Mouse (Mus musculus): Measurements from ENCODE around the gene Psmb8. TPM values are rescaled to one million over a fixed set of nuclear protein-coding genes. Genes with fewer than 3 reads are reported as not detected.
A peak's percentile ranks its signal among the peaks of the same experiment; 100 is the strongest.
"Not testable (repeated sequence)": the region's sequence is repeated elsewhere in the genome, so short reads cannot be mapped to it uniquely, and the experiment has no call there.

The Psmb8 gene
- polyA plus RNA-seq, 1 experiment from 2014 or later = 1.5 TPM

- not testable (repeated sequence) for H3K4me3 ChIP-seq (replicated peaks; ENCODE audit: low read length); H3K4me1 ChIP-seq (replicated peaks; ENCODE audit: control insufficient read depth, insufficient read depth, low read length); H3K4me2 ChIP-seq (ENCODE audit: low read length); ATAC-seq; H3K27ac ChIP-seq (ENCODE audit: low read length); H3K36me3 ChIP-seq (ENCODE audit: control insufficient read depth, insufficient read depth); H3K9ac ChIP-seq (replicated peaks; ENCODE audit: low read depth, low read length); H3K27me3 ChIP-seq (replicated peaks; ENCODE audit: control insufficient read depth, insufficient read depth, low read length); H3K9me3 ChIP-seq (ENCODE audit: control insufficient read depth, low read length)
- WGBS = 89% methylated on average over 5 of the region's 7 CpGs
These were observed 34.5 kb downstream of the Psmb8 start for GRCm38 (mm10) chr17:34232021-34232420.

DNA sequence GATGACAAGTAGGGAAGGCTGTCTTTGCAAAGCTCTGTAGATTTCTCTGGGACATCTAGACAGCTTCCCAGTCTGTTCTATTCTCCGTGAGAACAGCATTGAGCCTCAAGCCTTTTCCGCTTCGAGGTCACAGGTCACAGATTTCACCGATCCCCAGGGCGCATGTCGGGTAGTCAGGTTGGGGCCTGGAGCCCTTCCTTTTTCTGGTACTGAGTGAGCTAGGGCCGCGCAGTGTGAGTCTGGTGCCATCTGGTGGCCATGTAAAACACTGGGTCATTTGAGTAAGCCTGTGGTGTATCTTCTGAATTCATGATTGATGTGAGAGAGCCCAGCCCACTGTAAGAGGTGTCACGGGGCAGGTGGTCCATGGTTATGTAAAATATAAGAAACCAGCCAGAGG, 37.4 kb downstream of the Psmb8 start:
- WGBS = 48% methylated on average over 9 of the region's 9 CpGs
- Histone ChIP-seq H3K9me3 (ENCODE audit: control insufficient read depth, low read length) (no peaks in the 10 kb centered on the region), H3K4me3 (replicated peaks; ENCODE audit: low read length) (no peak overlapping the region), H3K4me1 (replicated peaks; ENCODE audit: control insufficient read depth, insufficient read depth, low read length) (no peaks in the 10 kb centered on the region), H3K27ac (ENCODE audit: low read length) (no peak overlapping the region), H3K4me2 (ENCODE audit: low read length) (no peak overlapping the region), H3K27me3 (replicated peaks; ENCODE audit: control insufficient read depth, insufficient read depth, low read length) (no peaks in the 10 kb centered on the region), H3K9ac (replicated peaks; ENCODE audit: low read depth, low read length) (no peak overlapping the region), H3K36me3 (ENCODE audit: control insufficient read depth, insufficient read depth) (no peaks in the 10 kb centered on the region)
- ATAC-seq = no peak

- Histone ChIP-seq H3K4me1 (replicated peaks; ENCODE audit: control insufficient read depth, insufficient read depth, low read length) (no peaks in the 10 kb centered on the region), H3K9me3 (ENCODE audit: control insufficient read depth, low read length) (0 out of 2 replicates have a peak, but pooled peaks cover 2% of the 10 kb centered on the region), H3K9ac (replicated peaks; ENCODE audit: low read depth, low read length) (no peak overlapping the region), H3K27me3 (replicated peaks; ENCODE audit: control insufficient read depth, insufficient read depth, low read length) (no peaks in the 10 kb centered on the region), H3K4me3 (replicated peaks; ENCODE audit: low read length) (no peak overlapping the region), H3K36me3 (ENCODE audit: control insufficient read depth, insufficient read depth) (no peaks in the 10 kb centered on the region), H3K4me2 (ENCODE audit: low read length) (no peak overlapping the region), H3K27ac (ENCODE audit: low read length) (no peak overlapping the region)
- 77% methylated on average over 5 of the region's 5 CpGs for WGBS
- no peak for ATAC-seq
These were observed 39.2 kb downstream of the Psmb8 start for GRCm38 (mm10) chr17:34236691-34237090.

DNA sequence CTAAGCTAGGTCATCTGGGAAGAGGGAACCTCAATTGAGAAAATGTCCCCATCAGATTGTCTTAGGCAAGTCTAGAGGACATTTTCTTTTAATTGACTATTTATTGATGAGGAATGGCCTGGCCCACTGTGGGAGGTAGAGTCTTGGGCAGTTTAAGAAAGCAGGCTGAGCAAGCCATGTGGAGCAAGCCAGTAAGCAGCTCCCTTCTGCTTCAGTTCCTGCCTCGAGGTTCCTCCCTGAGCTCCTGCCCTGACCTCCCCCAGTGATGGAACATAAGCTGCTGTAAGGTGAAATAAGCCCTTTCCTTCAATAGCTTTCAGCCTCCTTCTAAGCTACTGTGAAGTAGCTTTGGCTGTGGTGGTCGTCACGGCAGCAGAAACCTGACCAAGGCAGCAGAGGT, 40.2 kb downstream of the Psmb8 start:
- H3K9ac ChIP-seq (replicated peaks; ENCODE audit: low read depth, low read length) = no peak overlapping the region
- H3K27me3 ChIP-seq (replicated peaks; ENCODE audit: control insufficient read depth, insufficient read depth, low read length) = no peaks in the 10 kb centered on the region
- no peak for ATAC-seq
- 79% methylated on average over 3 of the region's 3 CpGs for WGBS
- H3K4me2 ChIP-seq (ENCODE audit: low read length) = no peak overlapping the region
- no peak overlapping the region for H3K27ac ChIP-seq (ENCODE audit: low read length)
- no peak overlapping the region for H3K4me3 ChIP-seq (replicated peaks; ENCODE audit: low read length)
- no peaks in the 10 kb centered on the region for H3K4me1 ChIP-seq (replicated peaks; ENCODE audit: control insufficient read depth, insufficient read depth, low read length)
- 0 out of 2 replicates have a peak, but pooled peaks cover 2% of the 10 kb centered on the region for H3K9me3 ChIP-seq (ENCODE audit: control insufficient read depth, low read length)
- H3K36me3 ChIP-seq (ENCODE audit: control insufficient read depth, insufficient read depth) = no peaks in the 10 kb centered on the region

GRCm38 (mm10) chr17:34238706-34239105, 41.2 kb downstream of the Psmb8 start, which contains the start of gene H2-Ob:
Gene H2-Ob, plus strand, starts transcription at chr17:34238903.
- Histone ChIP-seq H3K27me3 (replicated peaks; ENCODE audit: control insufficient read depth, insufficient read depth, low read length) (no peaks in the 10 kb centered on the region), H3K9ac (replicated peaks; ENCODE audit: low read depth, low read length) (no peak within 1 kb of the TSS), H3K9me3 (ENCODE audit: control insufficient read depth, low read length) (0 out of 2 replicates have a peak, but pooled peaks cover 2% of the 10 kb centered on the region), H3K4me2 (ENCODE audit: low read length) (no peak within 1 kb of the TSS), H3K27ac (ENCODE audit: low read length) (no peak within 1 kb of the TSS), H3K4me1 (replicated peaks; ENCODE audit: control insufficient read depth, insufficient read depth, low read length) (no peaks in the 10 kb centered on the region), H3K4me3 (replicated peaks; ENCODE audit: low read length) (no peak within 1 kb of the TSS), H3K36me3 (ENCODE audit: control insufficient read depth, insufficient read depth) (no peaks in the 10 kb centered on the region)
- ATAC-seq = peak; percentile 45; the same call in 1 of the 2 replicates
- WGBS = 62% methylated on average over 3 of the region's 3 CpGs

GRCm38 (mm10) chr17:34239601-34240041, 42.1 kb downstream of the Psmb8 start:
- no peaks in the 10 kb centered on the region for H3K4me1 ChIP-seq (replicated peaks; ENCODE audit: control insufficient read depth, insufficient read depth, low read length)
- no peak for ATAC-seq
- no peak overlapping the region for H3K4me2 ChIP-seq (ENCODE audit: low read length)
- no peaks in the 10 kb centered on the region for H3K36me3 ChIP-seq (ENCODE audit: control insufficient read depth, insufficient read depth)
- H3K27ac ChIP-seq (ENCODE audit: low read length) = no peak overlapping the region
- 0 out of 2 replicates have a peak, but pooled peaks cover 2% of the 10 kb centered on the region for H3K9me3 ChIP-seq (ENCODE audit: control insufficient read depth, low read length)
- H3K9ac ChIP-seq (replicated peaks; ENCODE audit: low read depth, low read length) = no peak overlapping the region
- no peaks in the 10 kb centered on the region for H3K27me3 ChIP-seq (replicated peaks; ENCODE audit: control insufficient read depth, insufficient read depth, low read length)
- WGBS = 75% methylated on average over 10 of the region's 10 CpGs
- H3K4me3 ChIP-seq (replicated peaks; ENCODE audit: low read length) = no peak overlapping the region

GRCm38 (mm10) chr17:34240366-34240765, 42.8 kb downstream of the Psmb8 start:
- no peaks in the 10 kb centered on the region for H3K4me1 ChIP-seq (replicated peaks; ENCODE audit: control insufficient read depth, insufficient read depth, low read length)
- no peak for ATAC-seq
- 0 out of 2 replicates have a peak, but pooled peaks cover 2% of the 10 kb centered on the region for H3K9me3 ChIP-seq (ENCODE audit: control insufficient read depth, low read length)
- H3K36me3 ChIP-seq (ENCODE audit: control insufficient read depth, insufficient read depth) = no peaks in the 10 kb centered on the region
- no peak overlapping the region for H3K27ac ChIP-seq (ENCODE audit: low read length)
- no peak overlapping the region for H3K4me2 ChIP-seq (ENCODE audit: low read length)
- no peak overlapping the region for H3K9ac ChIP-seq (replicated peaks; ENCODE audit: low read depth, low read length)
- WGBS = 76% methylated on average over 3 of the region's 3 CpGs
- no peak overlapping the region for H3K4me3 ChIP-seq (replicated peaks; ENCODE audit: low read length)
- H3K27me3 ChIP-seq (replicated peaks; ENCODE audit: control insufficient read depth, insufficient read depth, low read length) = no peaks in the 10 kb centered on the region

DNA sequence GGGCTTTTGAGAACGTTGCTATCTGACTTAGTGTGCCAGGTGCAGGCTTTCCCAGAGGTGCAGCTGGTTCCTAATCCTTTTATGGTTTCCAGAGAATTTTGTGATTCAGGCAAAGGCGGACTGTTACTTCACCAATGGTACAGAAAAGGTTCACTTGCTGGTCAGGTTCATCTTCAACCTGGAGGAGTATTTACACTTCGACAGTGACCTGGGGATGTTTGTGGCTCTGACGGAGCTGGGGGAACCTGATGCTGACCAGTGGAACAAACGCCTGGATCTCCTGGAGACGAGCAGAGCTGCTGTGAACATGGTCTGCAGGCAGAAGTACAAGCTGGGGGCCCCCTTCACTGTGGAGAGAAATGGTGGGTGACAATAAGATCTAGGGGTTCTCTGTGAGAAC, 43.4 kb downstream of the Psmb8 start:
- Histone ChIP-seq H3K36me3 (ENCODE audit: control insufficient read depth, insufficient read depth) (no peaks in the 10 kb centered on the region), H3K4me2 (ENCODE audit: low read length) (no peak overlapping the region), H3K4me3 (replicated peaks; ENCODE audit: low read length) (no peak overlapping the region), H3K9me3 (ENCODE audit: control insufficient read depth, low read length) (0 out of 2 replicates have a peak, but pooled peaks cover 2% of the 10 kb centered on the region), H3K27me3 (replicated peaks; ENCODE audit: control insufficient read depth, insufficient read depth, low read length) (no peaks in the 10 kb centered on the region), H3K4me1 (replicated peaks; ENCODE audit: control insufficient read depth, insufficient read depth, low read length) (no peaks in the 10 kb centered on the region), H3K9ac (replicated peaks; ENCODE audit: low read depth, low read length) (no peak overlapping the region), H3K27ac (ENCODE audit: low read length) (no peak overlapping the region)
- no peak for ATAC-seq
- WGBS = 81% methylated on average over 6 of the region's 6 CpGs

- WGBS = 73% methylated on average over 4 of the region's 4 CpGs
- no peaks in the 10 kb centered on the region for H3K4me1 ChIP-seq (replicated peaks; ENCODE audit: control insufficient read depth, insufficient read depth, low read length)
- H3K9ac ChIP-seq (replicated peaks; ENCODE audit: low read depth, low read length) = no peak overlapping the region
- no peak overlapping the region for H3K27ac ChIP-seq (ENCODE audit: low read length)
- H3K27me3 ChIP-seq (replicated peaks; ENCODE audit: control insufficient read depth, insufficient read depth, low read length) = no peaks in the 10 kb centered on the region
- no peak overlapping the region for H3K4me3 ChIP-seq (replicated peaks; ENCODE audit: low read length)
- 0 out of 2 replicates have a peak, but pooled peaks cover 2% of the 10 kb centered on the region for H3K9me3 ChIP-seq (ENCODE audit: control insufficient read depth, low read length)
- no peak overlapping the region for H3K4me2 ChIP-seq (ENCODE audit: low read length)
- H3K36me3 ChIP-seq (ENCODE audit: control insufficient read depth, insufficient read depth) = no peaks in the 10 kb centered on the region
- ATAC-seq = no peak
These were observed 47.1 kb downstream of the Psmb8 start for GRCm38 (mm10) chr17:34244656-34245055.

- Histone ChIP-seq H3K36me3 (ENCODE audit: control insufficient read depth, insufficient read depth) (no peaks in the 10 kb centered on the region), H3K4me1 (replicated peaks; ENCODE audit: control insufficient read depth, insufficient read depth, low read length) (no peaks in the 10 kb centered on the region), H3K9ac (replicated peaks; ENCODE audit: low read depth, low read length) (no peak overlapping the region), H3K27ac (ENCODE audit: low read length) (no peak overlapping the region), H3K4me3 (replicated peaks; ENCODE audit: low read length) (no peak overlapping the region), H3K27me3 (replicated peaks; ENCODE audit: control insufficient read depth, insufficient read depth, low read length) (no peaks in the 10 kb centered on the region), H3K4me2 (ENCODE audit: low read length) (no peak overlapping the region), H3K9me3 (ENCODE audit: control insufficient read depth, low read length) (no peaks in the 10 kb centered on the region)
- 88% methylated on average over 3 of the region's 3 CpGs for WGBS
- no peak for ATAC-seq
These were observed 49.5 kb downstream of the Psmb8 start for GRCm38 (mm10) chr17:34247047-34247446.
